Mouse (Mus musculus) hindbrain, postnatal 0 days (tissue): ENCODE measurements at regions not wholly inside any gene's neighbourhood (a gene's known extent, or its start where the extent isn't known, plus 50 kb on each side); places are given as distances from the start of the nearest gene placed in this dataset.

Experiments
- ATAC-seq: fragments of 200-750 bp; cut with Nextera tagmentation; 2 replicates; pipeline ENCODE4 v1.8.0; 2017; ENCODE audit warnings: mild to moderate bottlenecking, moderate TSS enrichment, moderate library complexity
- DNase-seq: peaks from one replicate; pipeline ENCODE4 v3.0.0-alpha.2; 2015; ENCODE audit warnings: low spot score
- H3K27ac ChIP-seq: fragments of 300-500 bp; sonication (generic); 2 replicates; pipeline ENCODE4 v1.5.1; 2014; ENCODE audit warnings: mild to moderate bottlenecking
- H3K27me3 ChIP-seq: fragments of 300-500 bp; sonication (generic); 2 replicates; pipeline ENCODE4 v1.6.1; 2014; ENCODE audit warnings: low read length, mixed read lengths; ENCODE audit not compliant: insufficient read depth
- H3K36me3 ChIP-seq: fragments of 300-500 bp; sonication (generic); 2 replicates; pipeline ENCODE4 v1.6.1; 2014; ENCODE audit warnings: low read length, mixed read lengths; ENCODE audit not compliant: insufficient read depth
- H3K4me1 ChIP-seq: fragments of 300-500 bp; sonication (generic); 2 replicates; pipeline ENCODE4 v1.6.1; 2014; ENCODE audit warnings: antibody characterized with exemption, low read length, mixed read lengths; ENCODE audit not compliant: insufficient read depth
- H3K4me2 ChIP-seq: fragments of 300-500 bp; sonication (generic); 2 replicates; pipeline ENCODE4 v1.6.1; 2014; ENCODE audit warnings: low read depth, mild to moderate bottlenecking, low read length, moderate library complexity, mixed read lengths
- H3K4me3 ChIP-seq: fragments of 300-500 bp; sonication (generic); 2 replicates; pipeline ENCODE4 v1.5.1; 2014; ENCODE audit warnings: low read length
- H3K9ac ChIP-seq: fragments of 300-500 bp; sonication (generic); replicated peaks from 2 replicates; pipeline ENCODE4 v1.6.1; 2014; ENCODE audit warnings: mild to moderate bottlenecking, low read length, moderate library complexity, mixed read lengths
- H3K9me3 ChIP-seq: fragments of 300-500 bp; sonication (generic); 2 replicates; pipeline ENCODE4 v1.6.1; 2016; ENCODE audit warnings: low read length, mixed read lengths
- CTCF ChIP-seq: IDR thresholded peaks from 2 replicates; pipeline ENCODE4 v1.5.1; 2016; ENCODE audit warnings: antibody characterized with exemption, control low read depth, low read depth
- WGBS: fragments of 180-500 bp; shearing (Covaris S2); extraction: QIAGEN DNeasy Blood & Tissue Kit; methylation state at CpG from one replicate; pipeline ENCODE4 v1.1.7; 2014; 5-methylcytosine and 5-hydroxymethylcytosine counted together

- WGBS = 58% methylated on average over 6 of the region's 6 CpGs
- Histone ChIP-seq H3K27me3 (no peaks in the 10 kb centered on the region), H3K4me3 (no peak overlapping the region), H3K27ac (no peak overlapping the region), H3K4me2 (no peak overlapping the region), H3K36me3 (no peaks in the 10 kb centered on the region), H3K9ac (no peak overlapping the region), H3K4me1 (no peaks in the 10 kb centered on the region), H3K9me3 (no peaks in the 10 kb centered on the region)
- DNase-seq (no peak), ATAC-seq (no peak)
- TF ChIP-seq CTCF = no peak
Measured at GRCm38 (mm10) chr4:32175853-32176448, 62.7 kb upstream of the Bach2 start.

GRCm38 (mm10) chr4:32176449-32177135, 62.0 kb upstream of the Bach2 start:
- no peak overlapping the region for H3K4me2 ChIP-seq
- no peaks in the 10 kb centered on the region for H3K4me1 ChIP-seq
- H3K27me3 ChIP-seq = no peaks in the 10 kb centered on the region
- H3K4me3 ChIP-seq = no peak overlapping the region
- 41% methylated on average over 4 of the region's 4 CpGs for WGBS
- no peaks in the 10 kb centered on the region for H3K9me3 ChIP-seq
- H3K9ac ChIP-seq = no peak overlapping the region
- DNase-seq (no peak), ATAC-seq (no peak)
- H3K36me3 ChIP-seq = no peaks in the 10 kb centered on the region
- no peak for TF ChIP-seq CTCF
- H3K27ac ChIP-seq = no peak overlapping the region

GRCm38 (mm10) chr4:32177933-32178639, 60.5 kb upstream of the Bach2 start:
- H3K9me3 ChIP-seq = no peaks in the 10 kb centered on the region
- no peak overlapping the region for H3K27ac ChIP-seq
- DNase-seq (no peak), ATAC-seq (no peak)
- H3K36me3 ChIP-seq = no peaks in the 10 kb centered on the region
- H3K27me3 ChIP-seq = no peaks in the 10 kb centered on the region
- no peaks in the 10 kb centered on the region for H3K4me1 ChIP-seq
- TF ChIP-seq CTCF = no peak
- no peak overlapping the region for H3K4me3 ChIP-seq
- 78% methylated on average over 7 of the region's 7 CpGs for WGBS
- H3K4me2 ChIP-seq = no peak overlapping the region
- H3K9ac ChIP-seq = no peak overlapping the region

GRCm38 (mm10) chr4:32179707-32180241, 58.8 kb upstream of the Bach2 start:
- H3K9ac ChIP-seq = no peak overlapping the region
- 42% methylated on average over 8 of the region's 8 CpGs for WGBS
- no peaks in the 10 kb centered on the region for H3K27me3 ChIP-seq
- H3K36me3 ChIP-seq = no peaks in the 10 kb centered on the region
- H3K9me3 ChIP-seq = no peaks in the 10 kb centered on the region
- no peak for TF ChIP-seq CTCF
- no peak overlapping the region for H3K4me3 ChIP-seq
- no peaks in the 10 kb centered on the region for H3K4me1 ChIP-seq
- H3K4me2 ChIP-seq = no peak overlapping the region
- DNase-seq (peak; percentile 26), ATAC-seq (peak; percentile 72; the same call in 1 of the 2 replicates)
- H3K27ac ChIP-seq = no peak overlapping the region

- no peaks in the 10 kb centered on the region for H3K36me3 ChIP-seq
- H3K9ac ChIP-seq = no peak overlapping the region
- DNase-seq = no peak
- H3K4me3 ChIP-seq = no peak overlapping the region
- H3K4me2 ChIP-seq = no peak overlapping the region
- no peak overlapping the region for H3K27ac ChIP-seq
- no peaks in the 10 kb centered on the region for H3K9me3 ChIP-seq
- TF ChIP-seq CTCF = no peak
- ATAC-seq = no peak
- H3K27me3 ChIP-seq = no peaks in the 10 kb centered on the region
- WGBS = 82% methylated on average over 4 of the region's 4 CpGs
- no peaks in the 10 kb centered on the region for H3K4me1 ChIP-seq
Measured at GRCm38 (mm10) chr4:32183791-32184190, 54.8 kb upstream of the Bach2 start.

GRCm38 (mm10) chr4:32185986-32186385, 52.6 kb upstream of the Bach2 start:
- DNase-seq = no peak
- 76% methylated on average over 10 of the region's 10 CpGs for WGBS

More at GRCm38 (mm10) chr4:32185986-32186385, 52.6 kb upstream of the Bach2 start:
- Histone ChIP-seq H3K4me2 (no peak overlapping the region), H3K27me3 (no peaks in the 10 kb centered on the region), H3K9ac (no peak overlapping the region), H3K36me3 (no peaks in the 10 kb centered on the region), H3K9me3 (no peaks in the 10 kb centered on the region), H3K4me3 (no peak overlapping the region), H3K27ac (no peak overlapping the region), H3K4me1 (no peaks in the 10 kb centered on the region)
- no peak for ATAC-seq
- TF ChIP-seq CTCF = no peak
